Mouse (Mus musculus) neural tube, embryonic 14.5 days (tissue): Measurements from ENCODE around the gene Ubtd2. TPM values are rescaled to one million over a fixed set of nuclear protein-coding genes. Genes with fewer than 3 reads are reported as not detected.
"Not testable (repeated sequence)": the region's sequence is repeated elsewhere in the genome, so short reads cannot be mapped to it uniquely, and the experiment has no call there.

Experiments
- ATAC-seq: fragments of 200-750 bp; cut with Nextera tagmentation; 2 replicates; pipeline ENCODE4 v1.8.0; 2017; ENCODE audit warnings: low read depth, mild to moderate bottlenecking, moderate TSS enrichment, moderate library complexity
- H3K27ac ChIP-seq: fragments of 300-500 bp; sonication (generic); 2 replicates; pipeline ENCODE4 v1.5.1; 2014; ENCODE audit warnings: low read depth, mild to moderate bottlenecking, control low read depth, low read length, moderate library complexity, mixed read lengths
- H3K27me3 ChIP-seq: fragments of 300-500 bp; sonication (generic); 2 replicates; pipeline ENCODE4 v1.6.1; 2014; ENCODE audit warnings: low read length; ENCODE audit not compliant: control insufficient read depth, insufficient read depth
- H3K36me3 ChIP-seq: fragments of 300-500 bp; sonication (generic); 2 replicates; pipeline ENCODE4 v1.6.1; 2014; ENCODE audit warnings: low read length, mixed read lengths; ENCODE audit not compliant: control insufficient read depth, insufficient read depth
- H3K4me1 ChIP-seq: fragments of 300-500 bp; sonication (generic); 2 replicates; pipeline ENCODE4 v1.6.1; 2014; ENCODE audit warnings: low read length; ENCODE audit not compliant: control insufficient read depth, insufficient read depth
- H3K4me2 ChIP-seq: fragments of 300-500 bp; sonication (generic); 2 replicates; pipeline ENCODE4 v1.6.1; 2014; ENCODE audit warnings: mild to moderate bottlenecking, low read depth, low read length, control low read depth
- H3K4me3 ChIP-seq: fragments of 300-500 bp; sonication (generic); 2 replicates; pipeline ENCODE4 v1.5.1; 2014; ENCODE audit warnings: low read depth, low read length, control low read depth, mixed read lengths
- H3K9ac ChIP-seq: fragments of 300-500 bp; sonication (generic); replicated peaks from 2 replicates; pipeline ENCODE4 v1.6.1; 2014; ENCODE audit warnings: low read depth, mild to moderate bottlenecking, control low read depth, low read length, mixed read lengths
- H3K9me3 ChIP-seq: fragments of 300-500 bp; sonication (generic); 2 replicates; pipeline ENCODE4 v1.6.1; 2016; ENCODE audit warnings: low read length; ENCODE audit not compliant: control insufficient read depth
- WGBS: fragments of 180-500 bp; shearing (Covaris S2); extraction: QIAGEN DNeasy Blood & Tissue Kit; methylation state at CpG from one replicate; pipeline ENCODE4 v1.1.7; 2014; 5-methylcytosine and 5-hydroxymethylcytosine counted together
- polyA plus RNA-seq: library from polyadenylated mRNA; unstranded; fragments of >200 nt; fragmentation: Nextera tagmentation; extraction: Ambion mirVana; gene quantifications from 2 replicates; pipeline ENCODE4 v1.2.1, GENCODE M21; 2014

Ubtd2 gene
- polyA plus RNA-seq, 1 experiment from 2014 or later = 52.5 TPM

DNA sequence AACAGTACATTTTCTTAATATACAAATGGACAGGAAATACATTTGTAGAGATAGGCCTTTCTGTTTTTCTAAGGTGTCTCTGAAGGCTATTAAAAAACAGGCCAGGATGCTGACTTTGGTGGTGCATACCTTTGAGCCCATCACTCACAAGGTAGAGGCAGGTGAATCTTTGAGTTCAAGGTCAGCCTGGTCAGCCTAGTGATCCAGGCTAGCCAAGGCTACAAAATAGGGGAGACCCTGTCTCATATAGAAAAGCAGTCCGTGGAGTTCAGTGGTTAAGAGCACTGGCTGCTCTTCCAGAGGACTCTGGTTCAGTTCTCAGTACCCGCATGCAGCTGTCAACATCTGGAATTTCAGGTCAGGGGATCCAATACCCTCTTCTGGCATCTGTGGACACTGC lies 48.5 kb downstream of the Ubtd2 start:
- Histone ChIP-seq H3K9me3 (no peaks in the 10 kb centered on the region), H3K9ac (no peak overlapping the region), H3K4me1 (no peaks in the 10 kb centered on the region; the same call in 1 of the 2 replicates), H3K27ac (no peak overlapping the region), H3K4me2 (no peak overlapping the region), H3K36me3 (no peaks in the 10 kb centered on the region), H3K27me3 (no peaks in the 10 kb centered on the region), H3K4me3 (no peak overlapping the region)
- no peak for ATAC-seq
- 98% methylated on average over 2 of the region's 2 CpGs for WGBS

DNA sequence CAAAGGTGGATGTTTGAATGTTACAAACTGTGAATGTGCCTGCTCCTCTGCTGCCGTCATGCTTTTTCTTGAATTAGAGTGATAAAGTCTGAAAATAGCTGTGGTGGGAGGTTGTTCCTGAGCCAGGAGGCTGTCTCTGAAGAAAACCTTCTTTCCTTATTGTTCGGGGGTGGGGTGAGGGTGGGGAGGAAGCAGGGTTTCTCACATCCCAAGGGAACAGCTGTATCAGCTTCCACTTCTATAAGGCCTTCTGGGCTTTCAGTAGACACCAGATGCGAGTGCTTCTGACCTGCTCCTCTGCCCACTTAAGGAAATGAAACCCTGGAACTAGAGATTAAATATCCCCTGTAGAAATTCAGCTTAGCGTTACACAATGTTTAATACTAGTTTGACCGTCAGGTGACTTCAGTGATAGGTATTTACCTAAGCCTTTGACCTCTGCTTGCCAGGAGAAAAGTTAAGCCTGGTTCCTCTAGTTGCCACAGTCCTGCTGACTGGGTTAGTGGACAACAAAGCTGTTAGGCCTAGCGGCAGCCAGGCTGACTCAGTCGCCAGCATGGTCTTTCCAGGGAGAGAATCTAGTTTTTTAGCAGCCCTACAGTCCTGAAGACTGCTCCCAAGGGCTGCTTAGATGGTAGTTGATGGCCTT lies 50.0 kb downstream of the Ubtd2 start:
- WGBS = 85% methylated on average over 7 of the region's 7 CpGs
- ATAC-seq = no peak

DNA sequence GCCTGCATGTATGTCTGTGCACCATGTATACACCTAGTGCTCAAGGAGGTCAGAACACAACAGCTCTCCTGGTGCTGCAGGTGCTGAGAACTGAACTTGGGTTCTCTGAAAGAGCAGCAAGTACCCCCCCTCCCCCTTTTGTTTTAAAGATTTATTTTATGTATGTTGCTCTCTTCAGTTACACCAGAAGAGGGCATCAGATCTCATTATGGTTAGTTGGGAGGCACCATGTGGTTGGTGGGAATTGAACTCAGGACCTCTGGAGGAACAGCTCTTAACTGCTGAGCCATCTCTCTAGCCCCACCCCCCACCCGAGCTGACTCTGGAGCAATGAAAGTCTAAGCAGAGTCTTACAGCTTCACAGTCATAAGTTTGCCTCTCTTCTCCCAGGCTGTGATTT lies 55.8 kb downstream of the Ubtd2 start:
- Histone ChIP-seq H3K36me3 (no peaks in the 10 kb centered on the region), H3K4me1 (no peaks in the 10 kb centered on the region), H3K27ac (no peak overlapping the region), H3K27me3 (no peaks in the 10 kb centered on the region), H3K9ac (no peak overlapping the region), H3K4me2 (no peak overlapping the region), H3K9me3 (no peaks in the 10 kb centered on the region), H3K4me3 (no peak overlapping the region)
- ATAC-seq = no peak
- WGBS = 79% methylated on average over 1 of the region's 1 CpGs

More for the DNA sequence above, 50.0 kb downstream of the Ubtd2 start:
- H3K27ac ChIP-seq = no peak overlapping the region
- H3K9me3 ChIP-seq = no peaks in the 10 kb centered on the region
- no peaks in the 10 kb centered on the region for H3K36me3 ChIP-seq
- H3K4me1 ChIP-seq = no peaks in the 10 kb centered on the region
- no peak overlapping the region for H3K4me2 ChIP-seq
- no peak overlapping the region for H3K4me3 ChIP-seq
- H3K27me3 ChIP-seq = no peaks in the 10 kb centered on the region
- no peak overlapping the region for H3K9ac ChIP-seq

DNA sequence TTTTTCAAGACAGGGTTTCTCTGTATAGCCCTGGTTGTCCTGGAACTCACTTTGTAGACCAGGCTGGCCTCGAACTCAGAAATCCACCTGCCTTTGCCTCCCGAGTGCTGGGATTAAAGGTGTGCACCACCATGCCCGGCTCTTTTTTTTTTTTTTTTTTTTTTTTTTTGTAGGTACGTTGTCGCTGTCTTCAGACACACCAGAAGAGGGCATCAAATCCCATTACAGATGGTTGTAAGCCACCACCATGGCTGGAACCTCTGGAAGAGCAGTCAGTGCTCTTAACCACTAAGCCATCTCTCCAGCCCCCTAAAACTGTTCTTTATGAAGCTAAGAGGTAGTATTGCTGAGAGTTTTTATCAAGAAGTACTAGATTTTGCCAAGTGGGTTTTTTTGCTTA lies 59.7 kb downstream of the Ubtd2 start:
- ATAC-seq, H3K27ac ChIP-seq, H3K4me3 ChIP-seq, H3K9ac ChIP-seq, H3K9me3 ChIP-seq, H3K36me3 ChIP-seq, H3K4me1 ChIP-seq, H3K27me3 ChIP-seq, H3K4me2 ChIP-seq: not testable (repeated sequence)
- 87% methylated on average over 5 of the region's 5 CpGs for WGBS

DNA sequence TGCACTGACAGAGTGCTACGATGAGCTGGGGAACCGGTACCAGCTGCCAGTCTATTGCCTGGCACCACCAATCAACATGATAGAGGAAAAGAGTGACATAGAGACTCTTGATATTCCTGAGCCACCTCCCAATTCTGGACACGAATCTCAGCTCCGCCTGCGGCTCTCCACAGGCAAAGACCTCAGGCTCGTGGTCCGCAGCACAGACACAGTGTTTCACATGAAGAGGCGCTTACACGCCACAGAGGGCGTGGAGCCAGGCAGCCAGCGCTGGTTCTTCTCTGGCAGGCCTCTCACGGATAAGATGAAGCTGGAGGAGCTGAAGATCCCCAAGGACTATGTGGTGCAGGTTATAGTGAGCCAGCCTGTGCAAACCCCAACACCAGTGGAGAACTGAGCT lies 60.9 kb downstream of the Ubtd2 start:
- H3K4me1 ChIP-seq = no peaks in the 10 kb centered on the region
- no peaks in the 10 kb centered on the region for H3K27me3 ChIP-seq
- H3K27ac ChIP-seq = no peak overlapping the region
- 90% methylated on average over 12 of the region's 12 CpGs for WGBS
- H3K36me3 ChIP-seq = peaks cover 6% of the 10 kb centered on the region; the same call in 1 of the 2 replicates
- H3K9me3 ChIP-seq = no peaks in the 10 kb centered on the region
- ATAC-seq = no peak
- no peak overlapping the region for H3K4me2 ChIP-seq
- H3K9ac ChIP-seq = no peak overlapping the region
- H3K4me3 ChIP-seq = no peak overlapping the region

DNA sequence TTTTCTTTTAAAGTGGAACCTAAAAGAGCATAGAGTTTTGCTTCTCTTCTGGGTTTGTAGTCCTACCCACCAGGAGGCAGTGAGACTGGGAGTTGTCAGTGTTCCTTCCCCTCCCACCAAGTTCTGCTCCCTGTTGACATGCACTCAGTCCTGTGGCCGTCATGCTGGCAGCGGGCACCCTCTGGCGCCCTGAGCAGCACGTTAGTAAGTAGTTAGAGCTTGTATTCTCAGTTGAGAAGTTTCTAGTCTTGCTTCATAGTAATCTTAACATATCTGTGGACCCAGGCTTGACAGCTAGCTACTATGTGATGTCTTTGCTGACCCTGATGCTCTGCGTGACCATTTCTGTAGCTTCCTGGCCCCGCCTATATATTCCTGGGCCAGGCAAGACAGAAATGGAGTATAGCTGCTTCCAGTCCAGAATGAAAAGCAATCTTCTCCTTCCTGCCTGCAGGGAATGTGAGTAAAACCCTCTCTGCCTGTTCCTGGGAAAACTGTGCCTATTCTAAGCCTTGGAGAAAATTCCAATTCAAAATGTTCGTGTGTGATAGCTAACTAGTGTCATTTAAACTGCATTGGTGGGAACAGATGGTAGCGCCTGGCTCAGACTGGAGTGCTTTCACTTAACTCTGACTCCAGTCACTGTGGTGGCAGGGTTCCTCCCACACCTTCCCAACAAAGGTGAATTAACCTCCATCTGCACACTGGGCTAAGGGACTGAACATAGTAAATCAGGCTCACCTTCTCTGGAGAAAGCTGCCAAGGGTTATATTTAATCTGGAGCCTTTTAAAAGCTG lies 61.9 kb downstream of the Ubtd2 start:
- 88% methylated on average over 8 of the region's 8 CpGs for WGBS

DNA sequence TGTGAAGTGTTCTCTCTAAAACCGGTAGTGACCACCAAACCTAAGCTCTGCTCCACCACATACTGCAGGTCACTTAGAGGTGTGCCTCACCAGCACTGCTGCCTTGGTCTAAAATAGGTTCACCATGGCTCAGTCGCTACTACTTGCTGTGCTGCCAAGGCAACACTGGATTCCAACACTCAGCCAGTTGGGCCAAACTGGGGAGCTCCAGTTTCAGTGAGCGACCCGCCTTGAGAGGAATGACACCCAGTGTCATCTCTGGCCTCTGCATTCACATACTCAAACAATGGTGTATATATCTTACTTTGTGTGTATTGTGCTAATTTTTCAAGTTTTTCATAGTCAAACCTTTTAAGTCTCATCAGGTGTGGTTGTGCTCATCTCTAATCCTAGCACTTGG lies 63.6 kb downstream of the Ubtd2 start:
- Histone ChIP-seq H3K36me3 (peaks cover 6% of the 10 kb centered on the region; the same call in 1 of the 2 replicates), H3K4me2 (no peak overlapping the region), H3K4me3 (no peak overlapping the region), H3K4me1 (no peaks in the 10 kb centered on the region), H3K9me3 (no peaks in the 10 kb centered on the region), H3K27me3 (no peaks in the 10 kb centered on the region), H3K27ac (no peak overlapping the region), H3K9ac (no peak overlapping the region)
- ATAC-seq = no peak
- 86% methylated on average over 4 of the region's 4 CpGs for WGBS

More for the DNA sequence above, 61.9 kb downstream of the Ubtd2 start:
- H3K4me2 ChIP-seq = no peak overlapping the region
- H3K9ac ChIP-seq = no peak overlapping the region
- no peaks in the 10 kb centered on the region for H3K4me1 ChIP-seq
- H3K4me3 ChIP-seq = no peak overlapping the region
- H3K27me3 ChIP-seq = no peaks in the 10 kb centered on the region
- ATAC-seq = no peak
- no peaks in the 10 kb centered on the region for H3K9me3 ChIP-seq
- H3K27ac ChIP-seq = no peak overlapping the region
- peaks cover 6% of the 10 kb centered on the region; the same call in 1 of the 2 replicates for H3K36me3 ChIP-seq

DNA sequence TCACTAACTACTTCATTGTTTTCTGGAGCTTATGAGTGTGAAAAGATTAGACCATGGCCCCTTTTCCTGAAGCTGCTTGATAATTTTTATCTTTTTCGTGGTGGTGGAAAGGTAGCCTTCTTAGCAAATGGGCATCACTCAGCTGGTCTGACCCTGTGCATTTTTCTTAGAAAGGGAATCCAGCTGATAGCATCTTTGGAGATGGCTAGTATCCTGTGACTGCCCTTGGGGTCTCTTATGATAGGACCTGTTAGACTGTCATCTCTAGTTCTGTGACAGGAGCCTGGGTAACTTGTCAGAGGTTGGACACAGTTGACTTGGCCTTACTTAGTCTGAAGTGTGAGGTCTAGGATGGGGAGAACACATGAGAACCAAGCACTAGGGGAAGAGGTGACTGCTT lies 64.2 kb downstream of the Ubtd2 start:
- no peak overlapping the region for H3K4me2 ChIP-seq
- no peaks in the 10 kb centered on the region for H3K27me3 ChIP-seq
- WGBS = 94% methylated on average over 1 of the region's 1 CpGs
- ATAC-seq = no peak
- no peak overlapping the region for H3K27ac ChIP-seq
- no peak overlapping the region for H3K9ac ChIP-seq
- no peak overlapping the region for H3K4me3 ChIP-seq
- peaks cover 6% of the 10 kb centered on the region; the same call in 1 of the 2 replicates for H3K36me3 ChIP-seq
- H3K4me1 ChIP-seq = no peaks in the 10 kb centered on the region
- H3K9me3 ChIP-seq = no peaks in the 10 kb centered on the region

DNA sequence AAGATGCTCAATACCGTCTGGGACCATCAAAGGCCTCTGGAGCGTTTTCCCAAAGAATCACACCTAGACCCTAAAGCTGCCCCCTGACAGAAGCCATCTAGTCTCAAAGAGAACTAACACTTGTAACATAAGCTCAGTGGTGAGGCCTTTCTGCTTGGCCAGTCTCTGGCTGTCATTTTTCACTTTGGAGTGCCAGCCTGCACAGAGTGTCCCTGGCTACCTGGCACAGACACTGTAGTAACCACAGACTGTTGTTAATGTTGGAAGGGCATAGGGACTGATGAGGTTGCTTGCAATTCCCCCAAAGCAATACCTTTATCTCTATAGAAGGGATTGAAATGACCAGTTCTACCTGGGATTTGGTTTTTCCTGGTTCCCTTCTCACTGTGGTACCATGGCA lies 66.1 kb downstream of the Ubtd2 start:
- H3K27ac ChIP-seq = no peak overlapping the region
- WGBS = 84% methylated on average over 2 of the region's 2 CpGs

More for the DNA sequence above, 66.1 kb downstream of the Ubtd2 start:
- ATAC-seq = no peak
- no peaks in the 10 kb centered on the region for H3K4me1 ChIP-seq
- peaks cover 6% of the 10 kb centered on the region; the same call in 1 of the 2 replicates for H3K36me3 ChIP-seq
- no peaks in the 10 kb centered on the region for H3K9me3 ChIP-seq
- no peak overlapping the region for H3K4me2 ChIP-seq
- H3K9ac ChIP-seq = no peak overlapping the region
- H3K4me3 ChIP-seq = no peak overlapping the region
- no peaks in the 10 kb centered on the region for H3K27me3 ChIP-seq
